Mouse (Mus musculus): ENCODE measurements around the gene Akap12. TPM values are rescaled to one million over a fixed set of nuclear protein-coding genes. Genes with fewer than 3 reads are reported as not detected.

Gene Akap12
- polyA plus RNA-seq, 1 experiment: not detected

DNA sequence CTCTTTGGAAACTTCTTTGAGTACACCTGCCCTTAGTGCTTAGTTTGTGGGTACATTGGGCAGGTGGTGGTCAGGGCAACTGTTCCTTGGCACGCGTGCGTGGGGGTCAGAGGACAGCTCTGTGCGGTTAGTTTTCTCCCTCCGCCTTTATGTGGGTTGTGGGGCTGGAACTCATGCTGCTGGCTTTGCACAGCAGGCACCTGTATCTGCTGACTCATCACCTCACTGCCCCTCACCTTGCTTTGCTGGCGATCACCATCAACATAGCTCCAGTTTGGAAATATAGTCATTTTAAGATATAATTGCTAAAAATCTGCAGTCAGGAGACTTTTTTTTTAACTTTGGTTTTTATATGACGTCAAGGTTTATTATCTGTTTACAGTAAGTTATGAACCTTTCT, 2.0 kb downstream of the Akap12 start:
- Histone ChIP-seq H3K4me3 (ENCODE audit: insufficient read depth, low read depth, low read length) (no peak overlapping the region), H3K4me1 (ENCODE audit: control insufficient read depth, insufficient read depth, low read length) (peaks cover 13% of the 10 kb centered on the region), H3K27ac (ENCODE audit: insufficient read depth, low read depth, low read length) (no peak overlapping the region)
- TF ChIP-seq CTCF (IDR thresholded peaks at IDR 0.05; ENCODE audit: insufficient read depth, low read depth, low read length) (no peak), POLR2A (IDR thresholded peaks at IDR 0.05; ENCODE audit: insufficient read depth, low read depth, low read length) (no peak)
- WGBS: 95% methylated on average over 7 of the region's 7 CpGs

DNA sequence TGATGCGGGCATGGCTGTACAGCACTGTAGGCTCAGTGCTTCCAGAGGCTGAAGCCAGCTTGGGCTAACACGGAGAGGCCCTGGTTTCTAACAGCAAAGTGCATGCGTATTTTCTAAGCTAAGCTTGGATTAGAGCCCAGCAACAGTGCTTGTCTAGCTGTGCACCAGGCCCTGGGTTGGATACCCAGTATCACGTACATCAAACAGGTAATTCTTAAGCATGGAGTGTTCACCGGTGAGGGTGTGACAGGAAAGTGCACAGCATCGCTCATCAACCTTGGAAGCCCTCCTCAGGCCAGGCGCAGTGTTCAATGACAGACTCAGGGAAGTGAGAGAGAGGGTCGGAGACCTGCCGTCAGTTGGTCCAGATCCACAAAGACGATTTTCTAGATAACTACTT, 9.4 kb downstream of the Akap12 start:
- 95% methylated on average over 10 of the region's 10 CpGs for WGBS
- Histone ChIP-seq H3K4me1 (ENCODE audit: control insufficient read depth, insufficient read depth, low read length) (no peaks in the 10 kb centered on the region), H3K4me3 (ENCODE audit: insufficient read depth, low read depth, low read length) (no peak overlapping the region), H3K27ac (ENCODE audit: insufficient read depth, low read depth, low read length) (no peak overlapping the region)
- no peak for TF ChIP-seq CTCF (IDR thresholded peaks at IDR 0.05; ENCODE audit: insufficient read depth, low read depth, low read length)
- no peak for TF ChIP-seq POLR2A (IDR thresholded peaks at IDR 0.05; ENCODE audit: insufficient read depth, low read depth, low read length)

DNA sequence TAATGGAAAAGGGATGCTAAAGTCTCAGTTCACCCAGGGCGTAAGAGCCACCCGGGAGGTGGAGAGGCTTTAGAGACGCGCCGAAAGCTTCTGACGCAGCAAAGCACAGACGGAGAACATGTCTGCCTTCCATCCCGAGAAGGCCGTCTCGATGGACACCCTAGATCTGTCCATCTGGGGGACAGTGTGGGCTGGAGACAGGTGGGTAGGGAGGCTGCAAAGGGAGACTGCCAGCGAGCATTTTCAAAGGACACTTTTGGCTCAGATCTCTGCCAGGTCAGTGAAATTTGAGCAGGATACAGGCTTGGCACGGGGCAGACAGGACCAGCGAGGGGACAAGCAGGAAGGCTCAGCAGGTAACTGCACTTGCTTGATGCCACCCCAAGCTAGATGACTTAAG, 9.9 kb downstream of the Akap12 start:
- no peak for TF ChIP-seq POLR2A (IDR thresholded peaks at IDR 0.05; ENCODE audit: insufficient read depth, low read depth, low read length)
- no peak for TF ChIP-seq CTCF (IDR thresholded peaks at IDR 0.05; ENCODE audit: insufficient read depth, low read depth, low read length)
- Histone ChIP-seq H3K4me3 (ENCODE audit: insufficient read depth, low read depth, low read length) (no peak overlapping the region), H3K27ac (ENCODE audit: insufficient read depth, low read depth, low read length) (no peak overlapping the region), H3K4me1 (ENCODE audit: control insufficient read depth, insufficient read depth, low read length) (no peaks in the 10 kb centered on the region)
- WGBS: 97% methylated on average over 13 of the region's 13 CpGs

DNA sequence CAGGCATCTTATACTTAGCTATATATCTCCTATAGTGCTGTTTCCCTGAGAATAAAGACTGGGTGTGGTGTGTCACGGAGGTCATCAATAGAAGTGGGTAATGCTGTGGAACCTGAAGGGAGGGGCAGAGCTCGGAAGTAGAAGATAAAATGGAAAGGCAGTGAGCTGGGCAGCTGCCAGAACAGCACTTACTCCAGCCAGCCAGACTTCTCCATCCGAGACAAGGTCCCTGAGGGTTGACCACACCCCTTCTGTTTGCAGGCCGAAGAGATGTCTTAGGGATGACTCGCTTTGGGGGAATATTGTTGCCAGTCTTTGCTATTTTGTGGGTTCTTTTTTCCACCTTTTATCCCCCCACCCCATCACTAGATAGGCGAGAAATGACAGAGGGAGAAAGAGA, 11.9 kb downstream of the Akap12 start:
- TF ChIP-seq CTCF (IDR thresholded peaks at IDR 0.05; ENCODE audit: insufficient read depth, low read depth, low read length) (no peak), POLR2A (IDR thresholded peaks at IDR 0.05; ENCODE audit: insufficient read depth, low read depth, low read length) (no peak)
- H3K27ac ChIP-seq (ENCODE audit: insufficient read depth, low read depth, low read length): no peak overlapping the region
- no peaks in the 10 kb centered on the region for H3K4me1 ChIP-seq (ENCODE audit: control insufficient read depth, insufficient read depth, low read length)
- no peak overlapping the region for H3K4me3 ChIP-seq (ENCODE audit: insufficient read depth, low read depth, low read length)
- whole genome bisulfite sequencing: 73% methylated on average over 6 of the region's 6 CpGs

DNA sequence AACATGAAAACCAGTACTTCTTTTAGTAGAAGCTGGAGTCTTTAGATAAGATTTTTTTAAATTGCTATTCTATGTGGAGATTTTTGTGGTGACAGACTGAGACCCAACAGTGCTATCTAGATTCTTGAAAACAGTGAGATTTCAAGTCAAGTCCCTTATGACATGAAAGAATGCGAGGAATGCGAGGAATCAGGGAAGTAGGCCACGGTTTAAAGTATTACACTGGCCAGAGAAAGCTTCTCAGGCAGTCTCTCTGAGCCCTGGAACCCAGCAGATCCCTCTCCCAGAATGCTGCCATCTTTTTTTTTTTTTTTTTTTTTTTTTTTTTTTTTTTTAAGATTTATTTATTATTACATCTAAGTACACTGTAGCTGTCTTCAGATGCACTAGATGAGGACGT, 16.2 kb downstream of the Akap12 start:
- 85% methylated on average over 4 of the region's 4 CpGs for WGBS
- no peak overlapping the region for H3K27ac ChIP-seq (ENCODE audit: insufficient read depth, low read depth, low read length)
- TF ChIP-seq CTCF (IDR thresholded peaks at IDR 0.05; ENCODE audit: insufficient read depth, low read depth, low read length) (no peak), POLR2A (IDR thresholded peaks at IDR 0.05; ENCODE audit: insufficient read depth, low read depth, low read length) (no peak)
- no peaks in the 10 kb centered on the region for H3K4me1 ChIP-seq (ENCODE audit: control insufficient read depth, insufficient read depth, low read length)
- H3K4me3 ChIP-seq (ENCODE audit: insufficient read depth, low read depth, low read length): no peak overlapping the region

DNA sequence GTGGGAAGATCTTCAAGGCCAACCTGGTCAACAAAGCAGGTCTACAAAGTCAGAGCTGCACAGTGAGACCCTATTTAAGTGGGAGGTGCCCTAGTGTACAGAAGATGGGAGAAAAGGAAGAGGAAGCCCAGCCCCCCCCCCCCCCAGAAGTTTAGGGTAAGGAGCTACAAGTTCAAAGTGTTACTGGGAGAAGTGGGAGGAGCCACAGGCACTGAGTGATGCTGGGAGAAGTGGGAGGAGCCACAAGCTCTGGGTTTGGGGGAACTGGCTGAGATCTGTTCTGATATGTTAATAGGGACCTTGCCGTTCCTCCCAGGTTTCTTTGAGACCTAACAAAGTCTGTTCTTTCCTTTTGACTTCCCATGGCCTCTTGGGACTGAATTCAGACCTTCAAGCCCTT, 18.6 kb downstream of the Akap12 start:
- WGBS: 70% methylated on average over 1 of the region's 1 CpGs

DNA sequence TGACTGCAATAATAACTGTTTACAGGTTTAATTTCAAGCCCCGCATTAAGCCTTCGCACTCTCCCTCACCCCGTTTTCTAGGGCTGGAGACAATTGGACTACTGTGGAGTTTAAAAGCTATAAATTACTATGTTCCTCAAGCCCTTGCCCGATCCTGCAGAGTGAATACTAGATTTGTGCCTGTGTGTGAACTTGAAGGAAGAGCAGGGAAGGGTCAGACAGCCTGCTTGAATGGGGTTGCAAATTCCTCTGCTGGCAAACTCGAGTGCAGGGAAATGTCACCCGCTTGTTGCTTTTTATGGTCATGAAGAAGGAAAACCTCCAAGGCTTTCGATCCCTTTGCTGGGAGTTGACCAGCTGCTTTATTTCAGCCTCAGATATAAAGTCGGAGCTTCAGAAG, 19.6 kb downstream of the Akap12 start:
- no peak overlapping the region for H3K27ac ChIP-seq (ENCODE audit: insufficient read depth, low read depth, low read length)
- H3K4me3 ChIP-seq (ENCODE audit: insufficient read depth, low read depth, low read length): no peak overlapping the region
- WGBS: 42% methylated on average over 8 of the region's 8 CpGs
- H3K4me1 ChIP-seq (ENCODE audit: control insufficient read depth, insufficient read depth, low read length): no peaks in the 10 kb centered on the region
- TF ChIP-seq POLR2A (IDR thresholded peaks at IDR 0.05; ENCODE audit: insufficient read depth, low read depth, low read length): no peak
- TF ChIP-seq CTCF (IDR thresholded peaks at IDR 0.05; ENCODE audit: insufficient read depth, low read depth, low read length): no peak

More for the DNA sequence above, 18.6 kb downstream of the Akap12 start:
- Histone ChIP-seq H3K4me1 (ENCODE audit: control insufficient read depth, insufficient read depth, low read length) (no peaks in the 10 kb centered on the region), H3K4me3 (ENCODE audit: insufficient read depth, low read depth, low read length) (no peak overlapping the region), H3K27ac (ENCODE audit: insufficient read depth, low read depth, low read length) (no peak overlapping the region)
- TF ChIP-seq POLR2A (IDR thresholded peaks at IDR 0.05; ENCODE audit: insufficient read depth, low read depth, low read length) (no peak), CTCF (IDR thresholded peaks at IDR 0.05; ENCODE audit: insufficient read depth, low read depth, low read length) (no peak)

DNA sequence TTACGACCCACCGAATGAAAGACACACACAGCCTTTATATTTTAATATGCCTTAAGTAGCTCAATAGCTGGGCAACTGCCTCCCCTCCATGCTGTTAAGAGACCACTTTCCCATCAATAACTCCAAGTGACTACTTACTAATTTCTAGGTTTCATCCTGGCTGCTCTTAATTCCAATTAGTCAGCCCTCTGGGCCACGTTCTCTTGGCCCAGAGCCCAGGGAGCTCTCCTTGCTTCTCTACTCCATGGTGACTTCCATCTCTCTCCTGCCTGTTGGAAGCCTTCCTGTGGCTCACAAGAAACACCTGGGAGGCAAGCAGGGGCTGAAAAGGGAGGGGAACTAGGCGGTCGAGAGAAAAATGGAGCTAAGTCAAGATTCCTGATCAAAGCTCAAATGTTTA, 23.0 kb downstream of the Akap12 start:
- WGBS: 66% methylated on average over 5 of the region's 5 CpGs
- TF ChIP-seq POLR2A (IDR thresholded peaks at IDR 0.05; ENCODE audit: insufficient read depth, low read depth, low read length) (no peak), CTCF (IDR thresholded peaks at IDR 0.05; ENCODE audit: insufficient read depth, low read depth, low read length) (no peak)

DNA sequence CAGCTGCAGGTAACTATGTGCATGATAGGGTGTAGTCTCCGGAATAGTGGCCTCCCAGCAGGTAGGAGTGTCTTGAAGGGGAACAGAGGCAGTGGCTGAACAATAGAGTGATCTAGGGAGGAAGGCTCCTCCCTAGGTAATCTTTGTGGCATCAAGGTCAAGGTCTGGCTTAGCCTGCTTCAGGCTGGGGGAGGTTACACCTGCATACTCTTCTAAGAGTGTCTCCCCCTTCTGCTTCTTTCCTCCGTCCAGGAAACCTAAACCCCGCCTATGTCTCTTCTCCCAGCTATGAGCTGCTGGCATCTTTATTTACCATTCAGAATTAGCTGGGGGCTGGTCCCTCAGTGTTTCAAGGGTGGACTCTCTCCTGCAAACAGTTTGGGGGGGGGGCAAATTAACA, 23.5 kb downstream of the Akap12 start:
- TF ChIP-seq CTCF (IDR thresholded peaks at IDR 0.05; ENCODE audit: insufficient read depth, low read depth, low read length): no peak
- no peak for TF ChIP-seq POLR2A (IDR thresholded peaks at IDR 0.05; ENCODE audit: insufficient read depth, low read depth, low read length)
- H3K27ac ChIP-seq (ENCODE audit: insufficient read depth, low read depth, low read length): no peak overlapping the region
- no peaks in the 10 kb centered on the region for H3K4me1 ChIP-seq (ENCODE audit: control insufficient read depth, insufficient read depth, low read length)
- 81% methylated on average over 3 of the region's 3 CpGs for WGBS
- H3K4me3 ChIP-seq (ENCODE audit: insufficient read depth, low read depth, low read length): no peak overlapping the region

More for the DNA sequence above, 23.0 kb downstream of the Akap12 start:
- Histone ChIP-seq H3K4me1 (ENCODE audit: control insufficient read depth, insufficient read depth, low read length) (no peaks in the 10 kb centered on the region), H3K4me3 (ENCODE audit: insufficient read depth, low read depth, low read length) (no peak overlapping the region), H3K27ac (ENCODE audit: insufficient read depth, low read depth, low read length) (no peak overlapping the region)

DNA sequence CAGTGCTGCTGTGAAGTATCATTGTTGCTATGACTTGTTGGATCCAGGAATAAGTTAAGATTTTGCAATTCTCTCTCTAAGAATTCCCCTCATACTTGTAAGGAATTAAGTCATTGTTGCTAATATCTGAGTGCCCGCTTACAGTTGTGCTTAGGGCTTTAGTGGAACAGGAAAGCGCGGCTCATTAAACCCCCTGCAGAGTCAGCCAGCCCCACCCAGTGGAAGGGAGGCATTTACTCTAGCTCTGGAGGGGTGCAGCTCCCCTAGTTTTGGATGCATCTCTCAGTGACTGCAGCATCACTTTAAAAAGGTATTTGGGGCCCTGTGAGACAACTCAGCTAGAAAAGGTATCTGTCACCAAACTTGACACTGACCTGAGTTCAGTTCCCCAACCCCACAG, 24.0 kb downstream of the Akap12 start:
- 67% methylated on average over 3 of the region's 3 CpGs for WGBS
- no peak for TF ChIP-seq POLR2A (IDR thresholded peaks at IDR 0.05; ENCODE audit: insufficient read depth, low read depth, low read length)
- no peak for TF ChIP-seq CTCF (IDR thresholded peaks at IDR 0.05; ENCODE audit: insufficient read depth, low read depth, low read length)
- no peak overlapping the region for H3K27ac ChIP-seq (ENCODE audit: insufficient read depth, low read depth, low read length)
- H3K4me3 ChIP-seq (ENCODE audit: insufficient read depth, low read depth, low read length): no peak overlapping the region
- H3K4me1 ChIP-seq (ENCODE audit: control insufficient read depth, insufficient read depth, low read length): no peaks in the 10 kb centered on the region

Measured in olfactory bulb, adult 2 months (tissue).